Mouse (Mus musculus): Measurements from ENCODE around the gene Tent5c. TPM values are rescaled to one million over a fixed set of nuclear protein-coding genes. Genes with fewer than 3 reads are reported as not detected.

Gene Tent5c
- polyA plus RNA-seq, 1 experiment from 2014 or later, result 32.5 TPM

GRCm38 (mm10) chr3:100507174-100507573, 18.1 kb upstream of the Tent5c start:
- Histone ChIP-seq H3K27ac (ENCODE audit: low read depth) (no peak overlapping the region), H3K36me3 (replicated peaks; ENCODE audit: insufficient read depth, low read length) (no peaks in the 10 kb centered on the region), H3K4me1 (ENCODE audit: insufficient read depth) (no peaks in the 10 kb centered on the region), H3K9ac (replicated peaks) (no peak overlapping the region), H3K4me2 (ENCODE audit: low read depth, low read length) (no peak overlapping the region), H3K9me3 (ENCODE audit: low read length) (no peaks in the 10 kb centered on the region), H3K4me3 (ENCODE audit: low read depth, low read length) (no peak overlapping the region), H3K27me3 (ENCODE audit: insufficient read depth, low read length) (no peaks in the 10 kb centered on the region)
- TF ChIP-seq CTCF (IDR thresholded peaks at IDR 0.05; ENCODE audit: low read depth) (no peak), EP300 (IDR thresholded peaks at IDR 0.05; ENCODE audit: low read depth) (no peak)
- DNase-seq (no peak), ATAC-seq (no peak)
- 66% methylated on average over 4 of the region's 4 CpGs for WGBS (ENCODE audit: insufficient replicate concordance)

GRCm38 (mm10) chr3:100506715-100507114, 17.6 kb upstream of the Tent5c start:
- no peak overlapping the region for H3K4me3 ChIP-seq (ENCODE audit: low read depth, low read length)
- no peak overlapping the region for H3K9ac ChIP-seq (replicated peaks)
- no peaks in the 10 kb centered on the region for H3K27me3 ChIP-seq (ENCODE audit: insufficient read depth, low read length)
- no peaks in the 10 kb centered on the region for H3K9me3 ChIP-seq (ENCODE audit: low read length)
- peak; percentile 49 for ATAC-seq
- H3K27ac ChIP-seq (ENCODE audit: low read depth), result no peak overlapping the region
- H3K4me1 ChIP-seq (ENCODE audit: insufficient read depth), result no peaks in the 10 kb centered on the region
- DNase-seq, result no peak
- WGBS (ENCODE audit: insufficient replicate concordance), result 51% methylated on average over 2 of the region's 2 CpGs
- no peak overlapping the region for H3K4me2 ChIP-seq (ENCODE audit: low read depth, low read length)
- TF ChIP-seq CTCF (IDR thresholded peaks at IDR 0.05; ENCODE audit: low read depth) (no peak), EP300 (IDR thresholded peaks at IDR 0.05; ENCODE audit: low read depth) (no peak)
- H3K36me3 ChIP-seq (replicated peaks; ENCODE audit: insufficient read depth, low read length), result no peaks in the 10 kb centered on the region

GRCm38 (mm10) chr3:100503882-100504281, 14.8 kb upstream of the Tent5c start:
- WGBS (ENCODE audit: insufficient replicate concordance), result 71% methylated on average over 6 of the region's 6 CpGs
- H3K9me3 ChIP-seq (ENCODE audit: low read length), result no peaks in the 10 kb centered on the region
- H3K27me3 ChIP-seq (ENCODE audit: insufficient read depth, low read length), result 0 out of 2 replicates have a peak, but pooled peaks cover 3% of the 10 kb centered on the region
- H3K27ac ChIP-seq (ENCODE audit: low read depth), result no peak overlapping the region
- H3K36me3 ChIP-seq (replicated peaks; ENCODE audit: insufficient read depth, low read length), result no peaks in the 10 kb centered on the region
- H3K4me3 ChIP-seq (ENCODE audit: low read depth, low read length), result no peak overlapping the region
- no peak overlapping the region for H3K4me2 ChIP-seq (ENCODE audit: low read depth, low read length)
- no peak for ATAC-seq
- no peak overlapping the region for H3K9ac ChIP-seq (replicated peaks)
- no peak for TF ChIP-seq CTCF (IDR thresholded peaks at IDR 0.05; ENCODE audit: low read depth)
- TF ChIP-seq EP300 (IDR thresholded peaks at IDR 0.05; ENCODE audit: low read depth), result no peak
- DNase-seq, result no peak
- H3K4me1 ChIP-seq (ENCODE audit: insufficient read depth), result no peaks in the 10 kb centered on the region

GRCm38 (mm10) chr3:100502516-100502915, 13.4 kb upstream of the Tent5c start:
- DNase-seq (no peak), ATAC-seq (peak; percentile 35; the same call in 1 of the 2 replicates)
- no peaks in the 10 kb centered on the region for H3K4me1 ChIP-seq (ENCODE audit: insufficient read depth)
- H3K27me3 ChIP-seq (ENCODE audit: insufficient read depth, low read length), result 0 out of 2 replicates have a peak, but pooled peaks cover 3% of the 10 kb centered on the region
- WGBS (ENCODE audit: insufficient replicate concordance), result 54% methylated on average over 6 of the region's 6 CpGs
- H3K9me3 ChIP-seq (ENCODE audit: low read length), result no peaks in the 10 kb centered on the region
- H3K4me2 ChIP-seq (ENCODE audit: low read depth, low read length), result no peak overlapping the region
- peak overlapping the region; percentile 41 for H3K27ac ChIP-seq (ENCODE audit: low read depth)
- H3K4me3 ChIP-seq (ENCODE audit: low read depth, low read length), result no peak overlapping the region
- no peak overlapping the region for H3K9ac ChIP-seq (replicated peaks)
- no peaks in the 10 kb centered on the region for H3K36me3 ChIP-seq (replicated peaks; ENCODE audit: insufficient read depth, low read length)
- no peak for TF ChIP-seq EP300 (IDR thresholded peaks at IDR 0.05; ENCODE audit: low read depth)
- TF ChIP-seq CTCF (IDR thresholded peaks at IDR 0.05; ENCODE audit: low read depth), result no peak

- Histone ChIP-seq H3K4me3 (ENCODE audit: low read depth, low read length) (no peak overlapping the region), H3K4me1 (ENCODE audit: insufficient read depth) (no peaks in the 10 kb centered on the region), H3K9me3 (ENCODE audit: low read length) (no peaks in the 10 kb centered on the region), H3K27ac (ENCODE audit: low read depth) (peak overlapping the region; percentile 41; the same call in 1 of the 2 replicates), H3K9ac (replicated peaks) (no peak overlapping the region), H3K4me2 (ENCODE audit: low read depth, low read length) (no peak overlapping the region), H3K36me3 (replicated peaks; ENCODE audit: insufficient read depth, low read length) (no peaks in the 10 kb centered on the region), H3K27me3 (ENCODE audit: insufficient read depth, low read length) (0 out of 2 replicates have a peak, but pooled peaks cover 3% of the 10 kb centered on the region)
- ATAC-seq (no peak), DNase-seq (no peak)
- TF ChIP-seq CTCF (IDR thresholded peaks at IDR 0.05; ENCODE audit: low read depth) (no peak), EP300 (IDR thresholded peaks at IDR 0.05; ENCODE audit: low read depth) (no peak)
Measured at GRCm38 (mm10) chr3:100501899-100502298, 12.8 kb upstream of the Tent5c start.

- ATAC-seq (peak; percentile 57), DNase-seq (no peak)
- Histone ChIP-seq H3K36me3 (replicated peaks; ENCODE audit: insufficient read depth, low read length) (no peaks in the 10 kb centered on the region), H3K27me3 (ENCODE audit: insufficient read depth, low read length) (0 out of 2 replicates have a peak, but pooled peaks cover 3% of the 10 kb centered on the region), H3K9me3 (ENCODE audit: low read length) (no peaks in the 10 kb centered on the region), H3K4me2 (ENCODE audit: low read depth, low read length) (no peak overlapping the region), H3K27ac (ENCODE audit: low read depth) (peak overlapping the region; percentile 62; the same call in 1 of the 2 replicates), H3K4me1 (ENCODE audit: insufficient read depth) (peaks cover 16% of the 10 kb centered on the region), H3K9ac (replicated peaks) (no peak overlapping the region), H3K4me3 (ENCODE audit: low read depth, low read length) (no peak overlapping the region)
- no peak for TF ChIP-seq EP300 (IDR thresholded peaks at IDR 0.05; ENCODE audit: low read depth)
- no peak for TF ChIP-seq CTCF (IDR thresholded peaks at IDR 0.05; ENCODE audit: low read depth)
- 72% methylated on average over 3 of the region's 3 CpGs for WGBS (ENCODE audit: insufficient replicate concordance)
Measured at GRCm38 (mm10) chr3:100496081-100496480, 7.0 kb upstream of the Tent5c start.

- peak; percentile 89 for ATAC-seq
Measured at GRCm38 (mm10) chr3:100495456-100495855, 6.3 kb upstream of the Tent5c start.

More at GRCm38 (mm10) chr3:100495456-100495855, 6.3 kb upstream of the Tent5c start:
- Histone ChIP-seq H3K9ac (replicated peaks) (no peak overlapping the region), H3K4me2 (ENCODE audit: low read depth, low read length) (peak overlapping the region; percentile 41), H3K4me3 (ENCODE audit: low read depth, low read length) (no peak overlapping the region), H3K27ac (ENCODE audit: low read depth) (peak overlapping the region; percentile 62), H3K9me3 (ENCODE audit: low read length) (no peaks in the 10 kb centered on the region), H3K36me3 (replicated peaks; ENCODE audit: insufficient read depth, low read length) (no peaks in the 10 kb centered on the region), H3K27me3 (ENCODE audit: insufficient read depth, low read length) (0 out of 2 replicates have a peak, but pooled peaks cover 3% of the 10 kb centered on the region), H3K4me1 (ENCODE audit: insufficient read depth) (peaks cover 17% of the 10 kb centered on the region)
- no peak for TF ChIP-seq CTCF (IDR thresholded peaks at IDR 0.05; ENCODE audit: low read depth)
- 63% methylated on average over 16 of the region's 16 CpGs for WGBS (ENCODE audit: insufficient replicate concordance)
- DNase-seq, result peak; percentile 59

Measured in liver, postnatal 0 days (tissue).